Mouse (Mus musculus) stomach, embryonic 14.5 days (tissue): ENCODE data around the gene Col15a1. TPM values are rescaled to one million over a fixed set of nuclear protein-coding genes. Genes with fewer than 3 reads are reported as not detected.

ENCODE experiments used
- ATAC-seq: fragments of 200-750 bp; cut with Nextera tagmentation; 2 replicates; pipeline ENCODE4 v1.8.0; 2017; ENCODE audit warnings: low read depth, moderate TSS enrichment; ENCODE audit not compliant: insufficient number of reproducible peaks, insufficient read depth, low FRiP score
- H3K27ac ChIP-seq: fragments of 300-500 bp; sonication (generic); 2 replicates; pipeline ENCODE4 v1.5.1; 2014; ENCODE audit warnings: mild to moderate bottlenecking, low read length, moderate library complexity, mixed read lengths
- H3K27me3 ChIP-seq: fragments of 300-500 bp; sonication (generic); 2 replicates; pipeline ENCODE4 v1.6.1; 2014; ENCODE audit warnings: low read length, control low read depth, mixed read lengths; ENCODE audit not compliant: control insufficient read depth, insufficient read depth
- H3K36me3 ChIP-seq: fragments of 300-500 bp; sonication (generic); 2 replicates; pipeline ENCODE4 v1.6.1; 2014; ENCODE audit warnings: mild to moderate bottlenecking, control low read depth, low read length, moderate library complexity, mixed read lengths; ENCODE audit not compliant: control insufficient read depth, insufficient read depth
- H3K4me1 ChIP-seq: fragments of 300-500 bp; sonication (generic); 2 replicates; pipeline ENCODE4 v1.6.1; 2014; ENCODE audit warnings: low read length, control low read depth, mixed read lengths; ENCODE audit not compliant: control insufficient read depth, insufficient read depth
- H3K4me2 ChIP-seq: fragments of 300-500 bp; sonication (generic); replicated peaks from 2 replicates; pipeline ENCODE4 v1.6.1; 2014; ENCODE audit warnings: low read depth, low read length, control low read depth
- H3K4me3 ChIP-seq: fragments of 300-500 bp; sonication (generic); 2 replicates; pipeline ENCODE4 v1.5.1; 2014; ENCODE audit warnings: low read depth, low read length, control low read depth
- H3K9ac ChIP-seq: fragments of 300-500 bp; sonication (generic); replicated peaks from 2 replicates; pipeline ENCODE4 v1.6.1; 2014; ENCODE audit warnings: low read depth, mild to moderate bottlenecking, control low read depth, low read length, moderate library complexity, mixed read lengths
- H3K9me3 ChIP-seq: fragments of 300-500 bp; sonication (generic); 2 replicates; pipeline ENCODE4 v1.6.1; 2016; ENCODE audit warnings: low read depth, low read length, control low read depth; ENCODE audit not compliant: control insufficient read depth
- WGBS: fragments of 180-500 bp; shearing (Covaris S2); extraction: QIAGEN DNeasy Blood & Tissue Kit; methylation state at CpG from one replicate; pipeline ENCODE4 v1.1.7; 2014; 5-methylcytosine and 5-hydroxymethylcytosine counted together
- polyA plus RNA-seq: library from polyadenylated mRNA; unstranded; fragments of >200 nt; fragmentation: Nextera tagmentation; extraction: Ambion mirVana; gene quantifications from 2 replicates; pipeline ENCODE4 v1.2.1, GENCODE M21; 2014

The Col15a1 gene
- polyA plus RNA-seq, 1 experiment from 2014 or later, result 23.8 TPM

GRCm38 (mm10) chr4:47316432-47316831 is 108.5 kb downstream of the Col15a1 start:
- Histone ChIP-seq H3K27me3 (no peaks in the 10 kb centered on the region), H3K9ac (no peak overlapping the region), H3K9me3 (no peaks in the 10 kb centered on the region), H3K4me1 (no peaks in the 10 kb centered on the region), H3K4me3 (no peak overlapping the region), H3K27ac (no peak overlapping the region), H3K4me2 (no peak overlapping the region), H3K36me3 (no peaks in the 10 kb centered on the region)
- no peak for ATAC-seq
- WGBS, result 67% methylated on average over 6 of the region's 6 CpGs

- no peaks in the 10 kb centered on the region for H3K36me3 ChIP-seq
- WGBS, result 59% methylated on average over 10 of the region's 10 CpGs
- no peaks in the 10 kb centered on the region for H3K9me3 ChIP-seq
- ATAC-seq, result no peak
- no peak overlapping the region for H3K4me2 ChIP-seq
- H3K27me3 ChIP-seq, result no peaks in the 10 kb centered on the region
- H3K27ac ChIP-seq, result no peak overlapping the region
- no peak overlapping the region for H3K9ac ChIP-seq
- no peak overlapping the region for H3K4me3 ChIP-seq
- no peaks in the 10 kb centered on the region for H3K4me1 ChIP-seq
Measured at GRCm38 (mm10) chr4:47319561-47320321, 111.8 kb downstream of the Col15a1 start.

DNA sequence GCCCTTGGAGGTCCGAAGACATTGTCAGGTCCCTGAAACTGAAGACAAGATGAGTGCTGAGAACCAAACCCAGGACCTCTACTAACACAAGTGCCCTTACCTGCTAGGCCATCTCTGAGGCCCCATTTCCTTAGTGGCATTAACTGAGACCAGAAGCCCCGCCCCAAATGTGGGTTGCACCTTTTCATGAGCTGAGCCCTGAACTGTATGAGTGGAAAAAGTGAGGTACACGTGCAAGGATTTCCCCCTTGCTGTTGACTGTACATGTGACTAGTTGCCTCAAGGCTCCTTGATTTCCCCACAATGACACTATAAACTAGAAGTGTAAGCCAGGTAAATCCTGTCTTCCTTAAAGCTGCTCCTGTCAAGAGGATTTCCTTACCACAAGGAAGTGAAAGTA is 114.4 kb downstream of the Col15a1 start:
- H3K27ac ChIP-seq, result no peak overlapping the region
- H3K4me3 ChIP-seq, result no peak overlapping the region
- H3K9ac ChIP-seq, result no peak overlapping the region
- H3K4me2 ChIP-seq, result no peak overlapping the region
- 71% methylated on average over 3 of the region's 3 CpGs for WGBS
- no peak for ATAC-seq
- no peaks in the 10 kb centered on the region for H3K9me3 ChIP-seq
- no peaks in the 10 kb centered on the region for H3K4me1 ChIP-seq
- H3K36me3 ChIP-seq, result no peaks in the 10 kb centered on the region
- no peaks in the 10 kb centered on the region for H3K27me3 ChIP-seq

DNA sequence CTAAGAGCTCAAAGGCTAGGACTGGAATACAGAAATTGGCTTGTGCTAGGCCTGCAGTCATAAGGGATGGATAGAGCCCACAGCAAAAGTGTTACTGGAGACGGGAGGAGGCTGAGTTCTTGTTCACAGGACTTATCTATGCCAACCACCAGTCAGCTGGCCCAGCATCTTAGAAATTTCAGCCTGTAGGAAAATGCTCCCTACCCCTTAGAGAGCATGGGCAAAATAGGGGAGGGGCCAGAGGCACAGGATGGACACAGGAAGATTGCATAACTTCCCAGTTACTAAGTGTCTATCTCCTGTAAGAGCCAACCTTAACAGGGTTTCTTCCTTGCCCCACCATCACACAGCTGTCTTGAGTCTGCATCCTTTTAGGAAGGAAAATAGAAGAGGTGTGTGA is 116.2 kb downstream of the Col15a1 start:
- no peak overlapping the region for H3K9ac ChIP-seq
- H3K27ac ChIP-seq, result no peak overlapping the region
- H3K36me3 ChIP-seq, result no peaks in the 10 kb centered on the region
- no peaks in the 10 kb centered on the region for H3K4me1 ChIP-seq
- no peak for ATAC-seq
- no peaks in the 10 kb centered on the region for H3K27me3 ChIP-seq
- no peak overlapping the region for H3K4me2 ChIP-seq
- 69% methylated on average over 1 of the region's 1 CpGs for WGBS
- no peak overlapping the region for H3K4me3 ChIP-seq
- no peaks in the 10 kb centered on the region for H3K9me3 ChIP-seq

DNA sequence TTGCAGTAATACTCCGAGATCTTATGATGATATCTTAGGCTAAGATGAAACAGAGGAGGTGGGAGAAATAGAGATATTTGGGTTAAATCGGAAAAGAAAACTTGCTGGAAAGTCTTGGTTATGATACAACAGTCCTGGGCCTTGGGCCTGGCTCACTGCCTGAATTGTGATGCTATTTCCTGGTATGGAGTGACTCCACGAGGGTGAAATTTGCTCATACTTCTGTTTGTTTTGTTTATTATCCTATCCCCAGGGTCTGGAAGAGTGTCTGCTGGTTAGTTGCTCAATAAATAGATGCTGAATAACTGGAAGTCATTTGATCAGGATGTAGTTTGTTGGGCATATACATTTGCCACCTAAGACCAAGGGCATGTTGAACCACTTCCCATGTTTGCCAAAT is 119.8 kb downstream of the Col15a1 start:
- Histone ChIP-seq H3K9ac (no peak overlapping the region), H3K36me3 (no peaks in the 10 kb centered on the region), H3K27me3 (no peaks in the 10 kb centered on the region), H3K4me1 (no peaks in the 10 kb centered on the region), H3K9me3 (no peaks in the 10 kb centered on the region), H3K27ac (no peak overlapping the region), H3K4me2 (no peak overlapping the region), H3K4me3 (no peak overlapping the region)
- WGBS, result 75% methylated on average over 3 of the region's 3 CpGs
- no peak for ATAC-seq

GRCm38 (mm10) chr4:47329285-47329684 is 121.3 kb downstream of the Col15a1 start:
- H3K4me2 ChIP-seq, result no peak overlapping the region
- H3K27me3 ChIP-seq, result no peaks in the 10 kb centered on the region
- H3K9ac ChIP-seq, result no peak overlapping the region
- H3K4me3 ChIP-seq, result no peak overlapping the region
- no peaks in the 10 kb centered on the region for H3K36me3 ChIP-seq
- no peak overlapping the region for H3K27ac ChIP-seq
- H3K9me3 ChIP-seq, result no peaks in the 10 kb centered on the region
- 12% methylated on average over 1 of the region's 1 CpGs for WGBS
- ATAC-seq, result no peak
- H3K4me1 ChIP-seq, result no peaks in the 10 kb centered on the region

DNA sequence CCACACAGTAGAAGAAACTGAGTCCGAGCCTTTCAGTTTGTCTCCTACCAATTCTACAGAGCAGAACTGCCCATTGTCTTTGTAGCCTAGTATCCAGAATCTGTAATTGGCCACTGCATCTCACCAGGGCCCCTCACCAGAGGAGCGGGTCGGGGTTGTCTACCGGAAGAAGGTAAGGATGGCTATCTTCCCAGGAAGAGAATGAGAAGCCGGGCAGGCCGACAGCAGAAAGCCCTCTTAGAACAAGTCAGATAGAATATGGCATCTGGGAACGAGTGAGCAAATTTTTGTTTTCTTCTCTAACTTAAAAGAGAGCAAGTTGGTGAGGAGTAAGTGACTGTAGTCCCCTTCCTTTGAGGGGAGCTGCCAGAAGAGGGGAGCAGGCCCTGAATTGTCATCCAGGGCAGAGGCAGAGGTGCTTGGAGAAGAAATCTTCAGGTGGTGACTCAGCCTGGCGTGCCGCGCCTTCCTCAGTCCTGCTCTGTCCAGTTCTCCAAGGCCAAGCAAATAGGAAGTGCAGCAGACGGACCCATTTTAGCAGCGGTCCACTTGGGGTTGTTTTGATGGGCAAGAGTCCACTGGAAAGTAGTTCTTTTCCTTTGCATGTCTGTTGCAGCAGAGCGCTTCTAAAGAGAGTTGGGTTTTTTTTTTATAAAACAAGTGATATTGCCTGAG is 122.6 kb downstream of the Col15a1 start:
- WGBS, result 93% methylated on average over 13 of the region's 13 CpGs

GRCm38 (mm10) chr4:47332812-47333343 is 124.9 kb downstream of the Col15a1 start:
- Histone ChIP-seq H3K27me3 (no peaks in the 10 kb centered on the region), H3K36me3 (no peaks in the 10 kb centered on the region), H3K9ac (no peak overlapping the region), H3K4me1 (no peaks in the 10 kb centered on the region), H3K27ac (no peak overlapping the region), H3K4me3 (no peak overlapping the region), H3K9me3 (no peaks in the 10 kb centered on the region), H3K4me2 (no peak overlapping the region)
- WGBS, result 85% methylated on average over 6 of the region's 6 CpGs
- ATAC-seq, result no peak

More for the DNA sequence above, 122.6 kb downstream of the Col15a1 start:
- H3K9ac ChIP-seq, result no peak overlapping the region
- no peaks in the 10 kb centered on the region for H3K4me1 ChIP-seq
- no peaks in the 10 kb centered on the region for H3K36me3 ChIP-seq
- H3K27me3 ChIP-seq, result no peaks in the 10 kb centered on the region
- H3K27ac ChIP-seq, result no peak overlapping the region
- no peak overlapping the region for H3K4me3 ChIP-seq
- no peaks in the 10 kb centered on the region for H3K9me3 ChIP-seq
- no peak for ATAC-seq
- H3K4me2 ChIP-seq, result no peak overlapping the region
